Mouse (Mus musculus) forebrain, postnatal 0 days (tissue): Measurements from ENCODE around the gene Tlk2. TPM values are rescaled to one million over a fixed set of nuclear protein-coding genes. Genes with fewer than 3 reads are reported as not detected.

Experiments used
- ATAC-seq: fragments of 200-750 bp; cut with Nextera tagmentation; 2 replicates; pipeline ENCODE4 v1.8.0; 2017; ENCODE audit warnings: mild to moderate bottlenecking, moderate library complexity
- DNase-seq: peaks from one replicate; pipeline ENCODE4 v3.0.0-alpha.2; 2015
- H3K27ac ChIP-seq: fragments of 300-500 bp; sonication (generic); 2 replicates; pipeline ENCODE4 v1.5.1; 2014; ENCODE audit warnings: low read depth, mild to moderate bottlenecking, antibody characterized with exemption, low read length, moderate library complexity, mixed read lengths
- H3K27me3 ChIP-seq: fragments of 300-500 bp; sonication (generic); 2 replicates; pipeline ENCODE4 v1.6.1; 2014; ENCODE audit warnings: mild to moderate bottlenecking, low read length, mixed read lengths; ENCODE audit not compliant: insufficient read depth
- H3K36me3 ChIP-seq: fragments of 300-500 bp; sonication (generic); 2 replicates; pipeline ENCODE4 v1.6.1; 2014; ENCODE audit warnings: mild to moderate bottlenecking, moderate library complexity; ENCODE audit not compliant: insufficient read depth
- H3K4me1 ChIP-seq: fragments of 300-500 bp; sonication (generic); 2 replicates; pipeline ENCODE4 v1.6.1; 2014; ENCODE audit warnings: antibody characterized with exemption; ENCODE audit not compliant: insufficient read depth
- H3K4me2 ChIP-seq: fragments of 300-500 bp; sonication (generic); 2 replicates; pipeline ENCODE4 v1.6.1; 2014; ENCODE audit warnings: low read depth, mild to moderate bottlenecking, moderate library complexity
- H3K4me3 ChIP-seq: fragments of 300-500 bp; sonication (generic); 2 replicates; pipeline ENCODE4 v1.5.1; 2014; ENCODE audit warnings: low read depth, low read length, mixed read lengths
- H3K9ac ChIP-seq: fragments of 300-500 bp; sonication (generic); 2 replicates; pipeline ENCODE4 v1.6.1; 2014; ENCODE audit warnings: mild to moderate bottlenecking
- H3K9me3 ChIP-seq: fragments of 300-500 bp; sonication (generic); 2 replicates; pipeline ENCODE4 v1.6.1; 2016; ENCODE audit warnings: low read length
- CTCF ChIP-seq: sonication (generic); IDR thresholded peaks from 2 replicates; pipeline ENCODE4 v1.5.1; 2016; ENCODE audit warnings: antibody characterized with exemption, control low read depth, low read depth
- WGBS: fragments of 180-500 bp; shearing (Covaris S2); extraction: QIAGEN DNeasy Blood & Tissue Kit; methylation state at CpG from one replicate; pipeline ENCODE4 v1.1.7; 2014; 5-methylcytosine and 5-hydroxymethylcytosine counted together
- polyA plus RNA-seq: library from polyadenylated mRNA; unstranded; fragments of >200 nt; fragmentation: Nextera tagmentation; extraction: Ambion mirVana; gene quantifications from 2 replicates; pipeline ENCODE4 v1.2.1, GENCODE M21; 2015
- total RNA-seq: library from RNA; depleted of rRNA; stranded (reverse); fragments of >200 nt; gene quantifications from 2 replicates; pipeline ENCODE4 v1.2.3, GENCODE M21; 2014

Tlk2 gene
- total and polyA plus RNA-seq, 2 experiments from 2014 or later, result 13.9 to 94.0 TPM

GRCm38 (mm10) chr11:105261116-105261515, 82.5 kb downstream of the Tlk2 start:
- Histone ChIP-seq H3K4me2 (no peak overlapping the region), H3K27ac (no peak overlapping the region), H3K9me3 (no peaks in the 10 kb centered on the region), H3K36me3 (peaks cover 28% of the 10 kb centered on the region), H3K4me3 (no peak overlapping the region), H3K9ac (no peak overlapping the region), H3K4me1 (no peaks in the 10 kb centered on the region), H3K27me3 (no peaks in the 10 kb centered on the region)
- DNase-seq, result no peak
- no peak for ATAC-seq
- WGBS, result 42% methylated on average over 5 of the region's 5 CpGs
- TF ChIP-seq CTCF, result no peak

GRCm38 (mm10) chr11:105261601-105262351, 83.2 kb downstream of the Tlk2 start:
- H3K4me2 ChIP-seq, result no peak overlapping the region
- no peaks in the 10 kb centered on the region for H3K9me3 ChIP-seq
- no peak for TF ChIP-seq CTCF
- H3K36me3 ChIP-seq, result peaks cover 23% of the 10 kb centered on the region; the same call in 1 of the 2 replicates
- H3K9ac ChIP-seq, result no peak overlapping the region
- no peak overlapping the region for H3K27ac ChIP-seq
- no peak overlapping the region for H3K4me3 ChIP-seq
- no peaks in the 10 kb centered on the region for H3K27me3 ChIP-seq
- ATAC-seq (no peak), DNase-seq (no peak)
- 89% methylated on average over 4 of the region's 4 CpGs for WGBS
- no peaks in the 10 kb centered on the region for H3K4me1 ChIP-seq

DNA sequence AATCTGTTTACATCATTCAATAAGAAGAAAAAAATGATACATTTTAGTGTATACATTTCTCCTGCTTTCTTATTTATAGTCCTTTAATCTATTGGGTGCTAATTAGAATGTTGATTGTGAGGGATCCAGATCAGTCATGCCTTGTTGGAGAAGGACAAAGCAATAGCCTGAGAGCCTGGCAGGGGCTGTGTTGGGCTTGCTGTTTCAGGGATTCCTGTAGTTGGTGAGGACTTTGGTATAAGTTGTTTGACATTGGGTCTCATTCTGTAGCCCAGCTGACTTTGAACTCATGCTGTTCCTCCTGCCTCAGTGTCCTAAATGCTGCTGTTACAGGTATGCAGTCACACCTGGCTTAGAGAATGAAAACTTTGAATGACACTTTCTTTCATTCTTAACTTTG, 85.9 kb downstream of the Tlk2 start:
- DNase-seq (no peak), ATAC-seq (no peak)
- no peaks in the 10 kb centered on the region for H3K27me3 ChIP-seq
- H3K4me2 ChIP-seq, result no peak overlapping the region
- peaks cover 31% of the 10 kb centered on the region for H3K36me3 ChIP-seq
- H3K27ac ChIP-seq, result no peak overlapping the region
- no peak for TF ChIP-seq CTCF
- H3K4me3 ChIP-seq, result no peak overlapping the region
- no peak overlapping the region for H3K9ac ChIP-seq
- no peaks in the 10 kb centered on the region for H3K4me1 ChIP-seq
- no peaks in the 10 kb centered on the region for H3K9me3 ChIP-seq

DNA sequence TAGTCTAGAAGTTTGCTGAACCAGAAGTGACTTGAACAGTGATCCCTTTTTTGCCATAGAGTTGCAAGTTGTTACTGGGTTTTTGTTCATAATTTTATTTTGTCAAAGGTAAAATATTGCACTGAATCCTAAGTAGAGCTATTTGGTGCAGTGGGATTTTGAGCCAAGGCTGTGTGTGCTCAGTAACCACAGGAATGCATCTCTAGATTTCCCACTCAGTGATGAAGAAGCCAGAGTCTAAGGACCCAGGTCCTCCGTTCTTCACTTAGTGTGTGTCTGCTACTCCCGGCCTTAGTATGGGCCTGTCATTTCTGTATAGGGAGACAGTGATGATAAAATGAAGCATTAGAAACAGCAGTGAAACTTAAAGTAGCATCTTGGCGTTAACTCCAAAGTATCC, 86.4 kb downstream of the Tlk2 start:
- 90% methylated on average over 3 of the region's 3 CpGs for WGBS

DNA sequence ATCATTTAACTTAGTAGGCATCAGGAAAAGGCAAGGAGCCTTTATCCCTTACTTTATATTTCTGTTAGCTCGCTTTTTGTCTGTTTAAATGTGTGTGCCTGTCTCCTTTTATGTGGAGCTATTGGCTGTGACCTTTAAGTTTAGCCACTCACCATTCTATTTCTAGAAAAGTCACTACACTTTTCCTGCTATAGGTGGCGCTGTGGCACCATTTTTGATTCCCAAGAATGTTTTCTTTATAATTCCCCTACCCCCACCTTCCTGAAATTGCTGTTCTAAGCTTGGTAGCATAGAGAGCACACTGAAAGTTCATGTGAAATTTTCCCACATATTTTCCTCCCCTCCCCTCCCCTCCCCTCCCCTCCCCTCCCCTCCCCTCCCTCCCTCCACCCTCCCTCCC, 91.5 kb downstream of the Tlk2 start:
- DNase-seq (peak; percentile 67), ATAC-seq (peak; percentile 23; the same call in 1 of the 2 replicates)
- Histone ChIP-seq H3K4me1 (no peaks in the 10 kb centered on the region), H3K36me3 (peaks cover 22% of the 10 kb centered on the region), H3K9me3 (no peaks in the 10 kb centered on the region), H3K4me3 (no peak overlapping the region), H3K9ac (no peak overlapping the region), H3K27me3 (no peaks in the 10 kb centered on the region), H3K27ac (no peak overlapping the region), H3K4me2 (no peak overlapping the region)
- 15% methylated on average over 2 of the region's 2 CpGs for WGBS
- peak; percentile 71 for TF ChIP-seq CTCF

More for the DNA sequence above, 86.4 kb downstream of the Tlk2 start:
- no peak for TF ChIP-seq CTCF
- H3K9me3 ChIP-seq, result no peaks in the 10 kb centered on the region
- no peak overlapping the region for H3K27ac ChIP-seq
- H3K36me3 ChIP-seq, result peaks cover 31% of the 10 kb centered on the region
- ATAC-seq (no peak), DNase-seq (no peak)
- no peak overlapping the region for H3K4me3 ChIP-seq
- H3K27me3 ChIP-seq, result no peaks in the 10 kb centered on the region
- no peaks in the 10 kb centered on the region for H3K4me1 ChIP-seq
- H3K9ac ChIP-seq, result no peak overlapping the region
- H3K4me2 ChIP-seq, result no peak overlapping the region

GRCm38 (mm10) chr11:105280456-105280855, 101.8 kb downstream of the Tlk2 start:
- Histone ChIP-seq H3K27ac (no peak overlapping the region), H3K4me2 (no peak overlapping the region), H3K27me3 (no peaks in the 10 kb centered on the region), H3K4me3 (no peak overlapping the region), H3K9me3 (no peaks in the 10 kb centered on the region), H3K36me3 (peaks cover 60% of the 10 kb centered on the region), H3K4me1 (no peaks in the 10 kb centered on the region), H3K9ac (no peak overlapping the region)
- no peak for DNase-seq
- 94% methylated on average over 6 of the region's 6 CpGs for WGBS
- ATAC-seq, result no peak
- no peak for TF ChIP-seq CTCF

DNA sequence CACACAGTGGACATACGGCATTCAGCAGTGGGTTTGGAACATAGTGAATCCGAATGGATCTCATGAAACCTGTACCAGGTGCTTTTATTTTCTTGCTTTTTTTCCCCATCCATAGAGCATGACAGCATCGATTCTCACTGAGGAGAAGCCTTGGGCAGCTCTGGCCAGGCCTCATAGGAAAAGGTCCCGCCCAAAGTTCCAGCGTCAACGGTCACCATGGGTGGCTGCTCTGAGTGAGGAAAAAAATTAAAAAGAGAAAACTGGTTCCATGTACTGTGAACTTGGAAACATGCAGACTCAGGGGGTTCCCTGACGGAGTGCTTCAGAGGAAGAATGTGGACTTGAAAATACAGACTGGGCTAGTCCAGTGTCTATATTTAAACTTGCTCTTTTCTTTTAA, 102.7 kb downstream of the Tlk2 start:
- Histone ChIP-seq H3K27me3 (no peaks in the 10 kb centered on the region), H3K4me3 (no peak overlapping the region), H3K4me1 (no peaks in the 10 kb centered on the region), H3K9ac (no peak overlapping the region), H3K9me3 (no peaks in the 10 kb centered on the region), H3K27ac (no peak overlapping the region), H3K36me3 (peaks cover 60% of the 10 kb centered on the region), H3K4me2 (no peak overlapping the region)
- WGBS, result 91% methylated on average over 7 of the region's 7 CpGs
- DNase-seq (no peak), ATAC-seq (no peak)
- TF ChIP-seq CTCF, result no peak
